Mouse (Mus musculus) forebrain, embryonic 16.5 days (tissue): ENCODE measurements around the gene Ccl12. TPM values are rescaled to one million over a fixed set of nuclear protein-coding genes. Genes with fewer than 3 reads are reported as not detected.

ENCODE experiments used
- ATAC-seq: fragments of 200-750 bp; cut with Nextera tagmentation; 2 replicates; pipeline ENCODE4 v1.8.0; 2017; ENCODE audit warnings: mild to moderate bottlenecking, moderate library complexity
- H3K27ac ChIP-seq: fragments of 300-500 bp; sonication (generic); 2 replicates; pipeline ENCODE4 v1.5.1; 2014; ENCODE audit warnings: low read length, control low read depth
- H3K27me3 ChIP-seq: fragments of 300-500 bp; sonication (generic); replicated peaks from 2 replicates; pipeline ENCODE4 v1.6.1; 2014; ENCODE audit warnings: low read length; ENCODE audit not compliant: control insufficient read depth, insufficient read depth
- H3K36me3 ChIP-seq: fragments of 300-500 bp; sonication (generic); 2 replicates; pipeline ENCODE4 v1.6.1; 2014; ENCODE audit not compliant: control insufficient read depth, insufficient read depth
- H3K4me1 ChIP-seq: fragments of 300-500 bp; sonication (generic); replicated peaks from 2 replicates; pipeline ENCODE4 v1.6.1; 2014; ENCODE audit warnings: low read length; ENCODE audit not compliant: control insufficient read depth, insufficient read depth
- H3K4me2 ChIP-seq: fragments of 300-500 bp; sonication (generic); 2 replicates; pipeline ENCODE4 v1.6.1; 2014; ENCODE audit warnings: mild to moderate bottlenecking, low read length, control low read depth
- H3K4me3 ChIP-seq: fragments of 300-500 bp; sonication (generic); replicated peaks from 2 replicates; pipeline ENCODE4 v1.5.1; 2014; ENCODE audit warnings: mild to moderate bottlenecking, low read length, control low read depth
- H3K9ac ChIP-seq: fragments of 300-500 bp; sonication (generic); replicated peaks from 2 replicates; pipeline ENCODE4 v1.6.1; 2014; ENCODE audit warnings: low read depth, low read length, control low read depth
- H3K9me3 ChIP-seq: fragments of 300-500 bp; sonication (generic); 2 replicates; pipeline ENCODE4 v1.6.1; 2016; ENCODE audit warnings: low read length; ENCODE audit not compliant: control insufficient read depth
- WGBS: fragments of 180-500 bp; shearing (Covaris S2); extraction: QIAGEN DNeasy Blood & Tissue Kit; methylation state at CpG from one replicate; pipeline ENCODE4 v1.1.7; 2014; 5-methylcytosine and 5-hydroxymethylcytosine counted together
- polyA plus RNA-seq: library from polyadenylated mRNA; unstranded; fragments of >200 nt; fragmentation: Nextera tagmentation; extraction: Ambion mirVana; gene quantifications from 2 replicates; pipeline ENCODE4 v1.2.1, GENCODE M21; 2015

Ccl12 gene
- polyA plus RNA-seq = 0.86 TPM in 1 of 2 replicates, not detected in the other

GRCm38 (mm10) chr11:82101529-82101928, at the start of gene Ccl12:
Gene Ccl12, plus strand, starts transcription at chr11:82101845.
- Histone ChIP-seq H3K36me3 (no peaks in the 10 kb centered on the region), H3K4me1 (no peaks in the 10 kb centered on the region), H3K9ac (no peak within 1 kb of the TSS), H3K27ac (no peak within 1 kb of the TSS), H3K4me2 (no peak within 1 kb of the TSS), H3K4me3 (no peak within 1 kb of the TSS), H3K27me3 (no peaks in the 10 kb centered on the region), H3K9me3 (no peaks in the 10 kb centered on the region)
- 75% methylated on average over 2 of the region's 2 CpGs for WGBS
- no peak for ATAC-seq

GRCm38 (mm10) chr11:82053849-82054248, 47.8 kb upstream of the Ccl12 start:
- Histone ChIP-seq H3K9ac (no peak overlapping the region), H3K4me1 (no peaks in the 10 kb centered on the region), H3K27me3 (no peaks in the 10 kb centered on the region), H3K27ac (no peak overlapping the region), H3K4me2 (no peak overlapping the region), H3K9me3 (no peaks in the 10 kb centered on the region), H3K36me3 (no peaks in the 10 kb centered on the region), H3K4me3 (no peak overlapping the region)
- 91% methylated on average over 7 of the region's 7 CpGs for whole genome bisulfite sequencing
- ATAC-seq = no peak

DNA sequence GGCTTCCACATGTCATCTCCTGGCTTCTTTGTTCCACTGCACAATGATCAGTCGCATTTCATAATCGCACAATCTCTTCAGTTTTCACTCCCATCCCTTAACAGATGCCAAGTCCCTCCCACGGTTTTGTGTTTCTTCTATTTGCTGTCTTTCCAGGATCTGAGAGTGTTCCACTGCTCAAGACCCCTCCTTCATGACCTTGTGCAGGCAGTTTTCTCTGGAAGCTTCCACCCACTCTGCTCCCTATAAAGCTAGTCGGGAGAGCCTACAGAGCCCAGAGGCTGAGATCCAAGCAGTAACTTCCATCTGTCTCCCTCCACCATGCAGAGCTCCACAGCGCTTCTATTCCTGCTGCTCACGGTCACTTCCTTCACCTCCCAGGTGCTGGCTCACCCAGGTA, 44.0 kb upstream of the Ccl12 start, which contains the start of gene Ccl11:
Gene Ccl11 (plus strand): TSS at position 178 of the 400 bp plus-strand sequence.
- no peaks in the 10 kb centered on the region for H3K36me3 ChIP-seq

GRCm38 (mm10) chr11:82062226-82062625, 39.4 kb upstream of the Ccl12 start:
- H3K27ac ChIP-seq = no peak overlapping the region
- no peak overlapping the region for H3K4me3 ChIP-seq
- H3K27me3 ChIP-seq = no peaks in the 10 kb centered on the region
- no peak overlapping the region for H3K9ac ChIP-seq
- 58% methylated on average over 3 of the region's 3 CpGs for WGBS
- no peak for ATAC-seq
- no peaks in the 10 kb centered on the region for H3K9me3 ChIP-seq
- H3K4me1 ChIP-seq = no peaks in the 10 kb centered on the region
- no peak overlapping the region for H3K4me2 ChIP-seq
- no peaks in the 10 kb centered on the region for H3K36me3 ChIP-seq

More for the DNA sequence above, 44.0 kb upstream of the Ccl12 start, which contains the start of gene Ccl11:
- Histone ChIP-seq H3K9ac (no peak within 1 kb of the TSS), H3K9me3 (no peaks in the 10 kb centered on the region), H3K4me1 (no peaks in the 10 kb centered on the region), H3K4me2 (no peak within 1 kb of the TSS), H3K4me3 (no peak within 1 kb of the TSS), H3K27me3 (no peaks in the 10 kb centered on the region), H3K27ac (no peak within 1 kb of the TSS)
- 82% methylated on average over 6 of the region's 6 CpGs for WGBS
- no peak for ATAC-seq

DNA sequence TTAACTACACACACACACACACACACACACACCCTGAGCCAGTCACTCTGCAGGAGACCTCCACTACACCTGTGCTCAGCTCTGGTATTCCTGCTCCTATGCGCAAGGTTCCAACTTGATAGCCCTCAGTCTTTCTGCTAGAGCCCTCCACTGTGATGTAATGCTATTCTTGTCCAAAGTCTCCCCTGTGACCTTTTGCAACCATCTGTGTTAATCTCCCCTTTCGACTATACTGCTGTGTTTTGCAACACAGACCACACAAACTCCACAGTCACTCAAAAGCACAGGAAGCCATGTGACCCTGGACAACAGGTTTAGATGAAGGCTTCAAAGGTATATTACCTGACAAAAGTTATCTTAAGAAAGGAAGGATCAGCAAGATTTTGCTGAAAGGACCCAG, 38.2 kb upstream of the Ccl12 start:
- no peak for ATAC-seq
- H3K4me1 ChIP-seq = no peaks in the 10 kb centered on the region
- no peak overlapping the region for H3K27ac ChIP-seq
- H3K27me3 ChIP-seq = no peaks in the 10 kb centered on the region
- H3K4me3 ChIP-seq = no peak overlapping the region
- no peaks in the 10 kb centered on the region for H3K36me3 ChIP-seq
- WGBS = 73% methylated on average over 2 of the region's 2 CpGs
- no peaks in the 10 kb centered on the region for H3K9me3 ChIP-seq
- H3K4me2 ChIP-seq = no peak overlapping the region
- H3K9ac ChIP-seq = no peak overlapping the region

DNA sequence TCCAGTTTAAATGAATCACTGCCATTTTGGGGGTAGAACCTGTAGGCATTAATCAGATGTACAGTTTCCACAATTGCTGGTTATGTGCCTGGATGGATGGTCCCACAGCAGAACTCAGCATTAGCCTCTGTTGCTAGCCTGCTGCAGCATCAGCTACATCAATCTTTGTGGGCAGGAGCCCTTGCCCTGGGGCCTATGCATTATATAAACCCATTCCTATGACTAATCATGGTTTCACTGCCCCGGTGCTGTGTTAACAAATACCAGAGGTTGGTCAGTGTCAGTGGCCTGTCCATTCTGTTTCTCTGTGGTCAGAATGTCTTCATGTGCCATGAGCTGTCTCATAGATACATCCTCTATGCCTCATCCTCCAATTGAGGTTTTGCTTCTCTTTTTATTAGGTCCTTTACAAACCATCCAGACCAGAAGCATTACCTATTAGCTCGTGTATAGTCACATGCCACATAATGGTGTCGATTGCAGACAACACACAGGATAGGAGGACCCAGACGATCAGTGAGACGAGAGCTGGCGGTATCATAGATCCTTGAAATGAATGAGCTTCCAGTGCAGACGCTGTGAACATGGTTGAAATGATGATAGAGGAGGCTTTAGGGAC, 34.6 kb upstream of the Ccl12 start:
- H3K4me2 ChIP-seq = no peak overlapping the region
- no peaks in the 10 kb centered on the region for H3K27me3 ChIP-seq
- no peaks in the 10 kb centered on the region for H3K36me3 ChIP-seq
- 88% methylated on average over 7 of the region's 7 CpGs for WGBS
- H3K27ac ChIP-seq = no peak overlapping the region
- no peaks in the 10 kb centered on the region for H3K4me1 ChIP-seq
- no peak for ATAC-seq
- H3K9me3 ChIP-seq = no peaks in the 10 kb centered on the region
- no peak overlapping the region for H3K9ac ChIP-seq
- H3K4me3 ChIP-seq = no peak overlapping the region

DNA sequence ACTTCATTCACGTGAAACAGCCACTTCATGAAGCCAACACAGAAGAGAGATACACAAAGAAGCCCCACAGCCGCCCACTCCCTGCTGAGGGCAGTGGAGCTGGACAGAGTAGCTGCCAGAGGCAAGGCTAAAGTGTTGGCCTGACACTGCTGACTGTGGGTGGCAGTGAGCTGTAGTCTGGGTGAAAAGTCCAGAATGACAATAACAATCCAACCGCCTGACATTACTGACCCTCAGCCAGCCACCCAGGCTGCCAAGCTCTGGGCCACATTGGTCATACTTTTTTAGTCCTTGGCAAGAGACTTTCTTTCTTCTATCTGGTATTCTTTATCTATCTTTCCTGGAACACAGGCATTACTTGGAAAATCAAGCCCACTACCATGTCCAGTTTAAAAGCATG, 30.6 kb upstream of the Ccl12 start:
- Histone ChIP-seq H3K9ac (no peak overlapping the region), H3K27me3 (no peaks in the 10 kb centered on the region), H3K4me2 (no peak overlapping the region), H3K36me3 (no peaks in the 10 kb centered on the region), H3K4me1 (no peaks in the 10 kb centered on the region), H3K9me3 (no peaks in the 10 kb centered on the region), H3K4me3 (no peak overlapping the region), H3K27ac (no peak overlapping the region)
- no peak for ATAC-seq
- WGBS = 78% methylated on average over 3 of the region's 3 CpGs

- 75% methylated on average over 1 of the region's 1 CpGs for WGBS
- Histone ChIP-seq H3K27ac (no peak overlapping the region), H3K4me3 (no peak overlapping the region), H3K4me2 (no peak overlapping the region), H3K9ac (no peak overlapping the region), H3K27me3 (no peaks in the 10 kb centered on the region), H3K36me3 (no peaks in the 10 kb centered on the region), H3K4me1 (no peaks in the 10 kb centered on the region), H3K9me3 (no peaks in the 10 kb centered on the region)
- no peak for ATAC-seq
Measured at GRCm38 (mm10) chr11:82072374-82072773, 29.3 kb upstream of the Ccl12 start.

GRCm38 (mm10) chr11:82072984-82073383, 28.7 kb upstream of the Ccl12 start:
- Histone ChIP-seq H3K4me1 (no peaks in the 10 kb centered on the region), H3K9ac (no peak overlapping the region), H3K4me2 (no peak overlapping the region), H3K9me3 (no peaks in the 10 kb centered on the region), H3K4me3 (no peak overlapping the region), H3K36me3 (no peaks in the 10 kb centered on the region), H3K27me3 (no peaks in the 10 kb centered on the region), H3K27ac (no peak overlapping the region)
- no peak for ATAC-seq
- 93% methylated on average over 3 of the region's 3 CpGs for WGBS

GRCm38 (mm10) chr11:82073686-82074085, 28.0 kb upstream of the Ccl12 start:
- Histone ChIP-seq H3K4me3 (no peak overlapping the region), H3K36me3 (no peaks in the 10 kb centered on the region), H3K4me1 (no peaks in the 10 kb centered on the region), H3K9me3 (no peaks in the 10 kb centered on the region), H3K4me2 (no peak overlapping the region), H3K27me3 (no peaks in the 10 kb centered on the region), H3K9ac (no peak overlapping the region), H3K27ac (no peak overlapping the region)
- 83% methylated on average over 3 of the region's 3 CpGs for WGBS
- ATAC-seq = no peak
